Mouse (Mus musculus): ENCODE measurements around the gene Rps19bp1. TPM values are rescaled to one million over a fixed set of nuclear protein-coding genes. Genes with fewer than 3 reads are reported as not detected.

Rps19bp1 gene
- polyA plus RNA-seq, 1 experiment, result 28.1 TPM

DNA sequence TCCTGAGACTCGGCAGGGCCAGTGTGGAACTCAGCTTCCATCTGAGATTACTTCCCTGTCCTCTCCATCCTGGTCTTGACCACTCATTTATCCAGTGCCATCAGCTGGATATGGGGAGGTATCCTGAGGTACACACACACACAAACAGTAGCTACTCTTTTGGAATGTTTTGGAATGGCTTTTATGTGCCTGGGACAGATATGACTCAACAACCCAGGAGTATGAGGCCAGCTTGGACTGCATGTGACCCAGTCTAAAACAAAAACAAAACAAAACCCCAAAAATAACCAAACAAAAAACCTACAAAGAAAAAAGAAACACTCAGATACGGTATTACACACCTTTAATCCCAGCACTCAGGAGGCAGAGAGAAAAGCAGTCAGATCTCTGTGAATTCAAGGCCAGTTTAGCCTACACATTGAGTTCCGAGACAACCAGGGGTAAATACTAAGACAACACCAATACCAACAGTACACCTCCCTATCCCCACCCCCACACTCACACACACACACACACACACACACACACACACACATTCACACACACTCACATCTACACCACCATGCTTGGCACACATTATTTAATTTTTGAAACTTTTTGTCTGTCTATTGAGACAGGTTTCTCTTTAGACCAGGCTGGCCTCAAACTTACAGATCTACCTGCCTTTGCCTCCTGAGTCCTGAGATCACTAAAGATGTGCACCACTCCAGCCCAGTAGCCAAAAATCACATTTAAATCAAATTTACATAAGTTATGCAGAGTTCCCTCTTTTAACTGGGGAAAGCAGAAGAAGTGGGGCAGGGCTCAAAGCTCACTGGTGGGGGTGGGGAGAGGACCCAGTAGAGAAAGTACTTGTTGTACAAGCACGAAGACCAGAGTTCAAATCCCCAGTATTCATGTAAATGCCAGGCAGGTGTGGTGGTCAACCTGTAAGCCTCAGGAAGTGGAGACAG, 44.1 kb downstream of the Rps19bp1 start:
- Histone ChIP-seq H3K4me1 (ENCODE audit: control insufficient read depth, insufficient read depth, low read length) (peaks cover 5% of the 10 kb centered on the region), H3K36me3 (ENCODE audit: control insufficient read depth, insufficient read depth, low read length, poor library complexity, severe bottlenecking) (no peaks in the 10 kb centered on the region), H3K9ac (ENCODE audit: low read depth, poor library complexity, severe bottlenecking) (no peak overlapping the region), H3K9me3 (replicated peaks; ENCODE audit: control insufficient read depth, insufficient read depth, low read length, poor library complexity, severe bottlenecking) (no peaks in the 10 kb centered on the region), H3K27ac (ENCODE audit: insufficient read depth, low read length) (peak overlapping the region; percentile 67), H3K27me3 (ENCODE audit: control insufficient read depth, insufficient read depth, low read length, poor library complexity, severe bottlenecking) (no peaks in the 10 kb centered on the region), H3K4me3 (ENCODE audit: low read depth, low read length) (peak overlapping the region; percentile 46)
- TF ChIP-seq CTCF (IDR thresholded peaks at IDR 0.05; ENCODE audit: low read depth, low read length), result no peak
- TF ChIP-seq EP300 (IDR thresholded peaks at IDR 0.05; ENCODE audit: insufficient read depth, low read depth, low read length), result no peak
- TF ChIP-seq POLR2A (IDR thresholded peaks at IDR 0.05; ENCODE audit: insufficient read depth, low read length), result no peak

GRCm38 (mm10) chr15:80219211-80219610, 44.9 kb downstream of the Rps19bp1 start:
- Histone ChIP-seq H3K4me3 (ENCODE audit: low read depth, low read length) (peak overlapping the region; percentile 62), H3K36me3 (ENCODE audit: control insufficient read depth, insufficient read depth, low read length, poor library complexity, severe bottlenecking) (no peaks in the 10 kb centered on the region), H3K27ac (ENCODE audit: insufficient read depth, low read length) (peak overlapping the region; percentile 67), H3K9ac (ENCODE audit: low read depth, poor library complexity, severe bottlenecking) (no peak overlapping the region), H3K4me1 (ENCODE audit: control insufficient read depth, insufficient read depth, low read length) (peaks cover 5% of the 10 kb centered on the region), H3K9me3 (replicated peaks; ENCODE audit: control insufficient read depth, insufficient read depth, low read length, poor library complexity, severe bottlenecking) (no peaks in the 10 kb centered on the region), H3K27me3 (ENCODE audit: control insufficient read depth, insufficient read depth, low read length, poor library complexity, severe bottlenecking) (no peaks in the 10 kb centered on the region)
- TF ChIP-seq EP300 (IDR thresholded peaks at IDR 0.05; ENCODE audit: insufficient read depth, low read depth, low read length), result peak; percentile 97
- TF ChIP-seq CTCF (IDR thresholded peaks at IDR 0.05; ENCODE audit: low read depth, low read length), result no peak
- TF ChIP-seq POLR2A (IDR thresholded peaks at IDR 0.05; ENCODE audit: insufficient read depth, low read length), result peak; percentile 8

DNA sequence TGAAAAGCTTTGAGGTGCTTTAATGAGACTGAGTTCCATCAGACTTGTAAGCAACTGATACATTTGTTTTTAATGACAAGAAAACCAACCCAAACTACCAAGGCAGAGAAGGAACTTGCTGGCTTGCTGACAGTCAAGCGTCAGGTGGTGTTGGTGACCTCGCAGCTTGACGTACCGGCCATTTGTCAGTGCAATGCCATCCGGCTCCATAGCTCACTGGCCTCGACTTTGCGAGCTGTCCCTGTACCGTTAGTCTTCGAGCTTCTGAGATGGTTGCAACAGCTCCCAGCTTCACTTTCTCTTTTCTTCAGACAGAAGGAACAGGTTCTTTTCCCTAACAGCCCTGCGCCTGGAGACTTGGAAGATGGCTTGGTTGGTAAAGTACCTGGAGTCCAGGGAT, 46.6 kb downstream of the Rps19bp1 start:
- H3K9me3 ChIP-seq (replicated peaks; ENCODE audit: control insufficient read depth, insufficient read depth, low read length, poor library complexity, severe bottlenecking), result no peaks in the 10 kb centered on the region
- no peaks in the 10 kb centered on the region for H3K27me3 ChIP-seq (ENCODE audit: control insufficient read depth, insufficient read depth, low read length, poor library complexity, severe bottlenecking)
- no peak overlapping the region for H3K9ac ChIP-seq (ENCODE audit: low read depth, poor library complexity, severe bottlenecking)
- no peak for TF ChIP-seq EP300 (IDR thresholded peaks at IDR 0.05; ENCODE audit: insufficient read depth, low read depth, low read length)
- no peak for TF ChIP-seq POLR2A (IDR thresholded peaks at IDR 0.05; ENCODE audit: insufficient read depth, low read length)
- TF ChIP-seq CTCF (IDR thresholded peaks at IDR 0.05; ENCODE audit: low read depth, low read length), result no peak
- no peaks in the 10 kb centered on the region for H3K36me3 ChIP-seq (ENCODE audit: control insufficient read depth, insufficient read depth, low read length, poor library complexity, severe bottlenecking)
- H3K27ac ChIP-seq (ENCODE audit: insufficient read depth, low read length), result no peak overlapping the region
- peaks cover 5% of the 10 kb centered on the region for H3K4me1 ChIP-seq (ENCODE audit: control insufficient read depth, insufficient read depth, low read length)
- H3K4me3 ChIP-seq (ENCODE audit: low read depth, low read length), result no peak overlapping the region

GRCm38 (mm10) chr15:80216480-80216820, 47.7 kb downstream of the Rps19bp1 start:
- H3K4me1 ChIP-seq (ENCODE audit: control insufficient read depth, insufficient read depth, low read length), result peaks cover 5% of the 10 kb centered on the region
- no peak overlapping the region for H3K9ac ChIP-seq (ENCODE audit: low read depth, poor library complexity, severe bottlenecking)
- no peaks in the 10 kb centered on the region for H3K27me3 ChIP-seq (ENCODE audit: control insufficient read depth, insufficient read depth, low read length, poor library complexity, severe bottlenecking)
- no peaks in the 10 kb centered on the region for H3K9me3 ChIP-seq (replicated peaks; ENCODE audit: control insufficient read depth, insufficient read depth, low read length, poor library complexity, severe bottlenecking)
- no peak overlapping the region for H3K4me3 ChIP-seq (ENCODE audit: low read depth, low read length)
- no peak overlapping the region for H3K27ac ChIP-seq (ENCODE audit: insufficient read depth, low read length)
- TF ChIP-seq CTCF (IDR thresholded peaks at IDR 0.05; ENCODE audit: low read depth, low read length), result no peak
- TF ChIP-seq POLR2A (IDR thresholded peaks at IDR 0.05; ENCODE audit: insufficient read depth, low read length), result no peak
- TF ChIP-seq EP300 (IDR thresholded peaks at IDR 0.05; ENCODE audit: insufficient read depth, low read depth, low read length), result no peak
- no peaks in the 10 kb centered on the region for H3K36me3 ChIP-seq (ENCODE audit: control insufficient read depth, insufficient read depth, low read length, poor library complexity, severe bottlenecking)

- Histone ChIP-seq H3K27me3 (ENCODE audit: control insufficient read depth, insufficient read depth, low read length, poor library complexity, severe bottlenecking) (no peaks in the 10 kb centered on the region), H3K4me1 (ENCODE audit: control insufficient read depth, insufficient read depth, low read length) (peaks cover 5% of the 10 kb centered on the region), H3K9me3 (replicated peaks; ENCODE audit: control insufficient read depth, insufficient read depth, low read length, poor library complexity, severe bottlenecking) (no peaks in the 10 kb centered on the region), H3K27ac (ENCODE audit: insufficient read depth, low read length) (no peak overlapping the region), H3K36me3 (ENCODE audit: control insufficient read depth, insufficient read depth, low read length, poor library complexity, severe bottlenecking) (no peaks in the 10 kb centered on the region), H3K4me3 (ENCODE audit: low read depth, low read length) (0 out of 2 replicates have a peak overlapping the region, but pooled peaks have one; percentile 9), H3K9ac (ENCODE audit: low read depth, poor library complexity, severe bottlenecking) (no peak overlapping the region)
- peak; percentile 62 for TF ChIP-seq CTCF (IDR thresholded peaks at IDR 0.05; ENCODE audit: low read depth, low read length)
- no peak for TF ChIP-seq POLR2A (IDR thresholded peaks at IDR 0.05; ENCODE audit: insufficient read depth, low read length)
Observed at GRCm38 (mm10) chr15:80215716-80216479, 48.2 kb downstream of the Rps19bp1 start.

All from ES-Bruce4 (cell line).